Mouse (Mus musculus) gonadal fat pad, adult 2 months (tissue): ENCODE results near the gene Zmiz2. TPM values are rescaled to one million over a fixed set of nuclear protein-coding genes. Genes with fewer than 3 reads are reported as not detected.
"Not testable (repeated sequence)": the region's sequence is repeated elsewhere in the genome, so short reads cannot be mapped to it uniquely, and the experiment has no call there.

Experiments
- DNase-seq: peaks from one replicate; pipeline ENCODE4 v3.0.0-alpha.2; 2012; ENCODE audit warnings: low read depth
- polyA plus RNA-seq: library from polyadenylated mRNA; depleted of rRNA; stranded (reverse); fragments of >200 nt; gene quantifications from 2 replicates; pipeline ENCODE4 v1.2.3, GENCODE M21; 2012; rRNA removed

Gene Zmiz2
- polyA plus RNA-seq, 1 experiment, result 26.3 TPM

- DNase-seq, result not testable (repeated sequence)
Observed at GRCm38 (mm10) chr11:6419156-6419555, 30.3 kb downstream of the Zmiz2 start.

DNA sequence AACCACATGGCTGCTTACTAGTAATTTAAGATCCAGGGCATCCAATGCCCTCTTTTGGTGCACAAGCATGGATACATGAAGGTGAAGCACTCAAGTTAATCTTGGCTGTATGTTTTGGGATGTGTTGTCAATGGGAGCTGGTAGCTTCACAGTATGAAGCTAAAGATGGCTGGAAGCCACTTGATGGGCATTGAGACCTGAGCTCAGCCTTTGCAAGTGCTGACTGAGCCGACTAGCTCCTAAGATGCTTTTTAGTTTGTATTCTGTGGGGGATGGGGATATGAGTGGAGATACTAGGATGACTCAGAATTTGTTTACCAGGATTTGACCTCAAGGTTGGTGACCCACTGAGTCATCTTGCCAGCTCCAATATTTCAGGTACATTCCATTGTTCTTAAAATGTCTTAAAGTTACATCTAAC is 31.4 kb downstream of the Zmiz2 start:
- DNase-seq, result no peak

GRCm38 (mm10) chr11:6420722-6421350 is 32.0 kb downstream of the Zmiz2 start:
- no peak for DNase-seq

DNA sequence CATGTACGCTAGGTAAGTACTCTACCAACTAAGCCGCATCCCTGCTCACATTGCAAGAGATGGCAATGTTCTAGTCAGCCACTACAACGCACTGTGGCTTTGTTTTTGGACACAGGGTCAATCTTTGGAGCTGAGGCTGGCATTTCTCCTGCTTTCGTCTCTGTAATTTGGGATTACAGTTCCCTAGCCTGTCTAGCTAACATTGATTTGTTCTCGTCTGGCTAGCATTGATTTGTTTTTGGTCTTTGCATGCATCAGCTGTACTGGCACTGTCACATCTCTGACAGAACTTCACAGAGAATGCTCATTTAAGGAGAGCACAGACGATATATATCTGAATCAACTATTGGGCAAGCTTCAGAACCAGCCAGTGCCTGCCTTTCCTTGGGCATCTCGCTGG is 41.3 kb downstream of the Zmiz2 start:
- DNase-seq, result no peak

DNA sequence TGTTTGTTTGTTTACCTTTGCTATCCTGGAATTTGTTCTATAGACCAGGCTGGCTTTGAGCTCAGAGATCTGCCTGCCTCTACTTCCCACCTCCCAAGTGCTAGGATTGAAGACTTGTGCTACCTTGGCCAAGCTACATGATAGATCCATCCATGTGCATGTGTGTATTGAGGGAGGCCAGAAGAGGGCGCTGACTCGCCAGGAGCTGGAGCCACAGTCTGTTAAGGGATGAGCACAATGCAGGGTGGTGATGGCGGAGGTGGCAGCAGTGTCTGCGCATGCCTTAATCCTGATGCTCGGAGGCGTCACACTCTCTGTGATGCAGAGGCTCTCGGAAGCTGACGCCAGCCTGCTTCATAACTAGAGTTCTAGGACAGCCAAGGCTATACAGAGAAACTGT is 47.6 kb downstream of the Zmiz2 start:
- no peak for DNase-seq

- DNase-seq, result no peak
Observed at GRCm38 (mm10) chr11:6437667-6438066, 48.8 kb downstream of the Zmiz2 start.

- no peak for DNase-seq
Observed at GRCm38 (mm10) chr11:6440171-6440570, 51.3 kb downstream of the Zmiz2 start.

DNA sequence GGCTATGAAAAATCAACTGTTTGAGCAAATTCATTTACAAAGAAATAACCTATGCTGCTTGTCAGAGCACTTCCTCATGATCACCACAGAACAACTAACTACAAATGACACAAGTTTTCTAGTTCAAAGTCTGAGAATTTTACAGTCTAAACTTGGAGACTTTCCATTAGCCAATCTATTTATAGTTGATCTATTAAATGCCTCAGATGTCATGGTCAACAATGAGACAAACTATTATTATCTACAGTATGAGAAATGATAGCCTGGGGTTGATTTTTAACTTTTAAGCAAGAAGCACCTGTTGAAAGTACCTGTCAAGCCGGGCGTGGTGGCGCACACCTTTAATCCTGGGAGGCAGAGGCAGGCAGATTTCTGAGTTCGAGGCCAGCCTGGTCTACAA is 53.7 kb downstream of the Zmiz2 start:
- no peak for DNase-seq

DNA sequence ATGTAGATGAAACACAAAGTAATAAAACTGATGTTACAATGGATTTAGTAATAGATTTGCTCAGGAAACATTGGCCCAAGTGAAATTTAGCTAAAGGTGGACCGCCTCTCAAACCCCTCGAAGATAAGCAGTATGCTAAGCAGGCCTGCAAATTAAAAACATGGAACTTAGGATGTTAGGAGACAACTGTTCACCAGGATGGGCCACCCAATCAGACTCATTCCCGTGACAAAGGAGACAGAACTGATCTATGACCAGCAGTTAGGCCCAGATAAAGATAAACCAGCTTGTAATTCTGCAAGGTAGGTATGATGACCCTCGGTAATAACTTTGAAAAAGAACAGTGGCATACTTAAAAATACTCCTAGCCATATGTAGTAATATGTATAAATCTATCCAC is 54.2 kb downstream of the Zmiz2 start:
- no peak for DNase-seq

DNA sequence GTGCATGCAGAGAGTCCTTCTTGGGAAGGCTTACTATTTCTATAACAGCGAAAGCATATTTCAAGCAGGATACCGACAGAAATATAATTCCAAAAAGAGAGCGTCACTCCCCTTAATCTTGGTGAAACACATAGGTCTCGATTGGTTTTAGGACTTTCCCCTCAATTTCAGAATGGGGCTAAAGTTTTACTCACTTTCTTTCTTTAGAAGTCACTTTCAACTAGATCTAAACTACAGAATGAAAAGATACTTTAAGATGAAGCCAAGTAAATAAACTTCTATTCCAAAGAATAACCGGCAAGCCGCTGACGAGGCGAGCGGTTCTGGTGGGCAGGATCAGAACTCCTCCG is 54.8 kb downstream of the Zmiz2 start:
- DNase-seq, result no peak

DNA sequence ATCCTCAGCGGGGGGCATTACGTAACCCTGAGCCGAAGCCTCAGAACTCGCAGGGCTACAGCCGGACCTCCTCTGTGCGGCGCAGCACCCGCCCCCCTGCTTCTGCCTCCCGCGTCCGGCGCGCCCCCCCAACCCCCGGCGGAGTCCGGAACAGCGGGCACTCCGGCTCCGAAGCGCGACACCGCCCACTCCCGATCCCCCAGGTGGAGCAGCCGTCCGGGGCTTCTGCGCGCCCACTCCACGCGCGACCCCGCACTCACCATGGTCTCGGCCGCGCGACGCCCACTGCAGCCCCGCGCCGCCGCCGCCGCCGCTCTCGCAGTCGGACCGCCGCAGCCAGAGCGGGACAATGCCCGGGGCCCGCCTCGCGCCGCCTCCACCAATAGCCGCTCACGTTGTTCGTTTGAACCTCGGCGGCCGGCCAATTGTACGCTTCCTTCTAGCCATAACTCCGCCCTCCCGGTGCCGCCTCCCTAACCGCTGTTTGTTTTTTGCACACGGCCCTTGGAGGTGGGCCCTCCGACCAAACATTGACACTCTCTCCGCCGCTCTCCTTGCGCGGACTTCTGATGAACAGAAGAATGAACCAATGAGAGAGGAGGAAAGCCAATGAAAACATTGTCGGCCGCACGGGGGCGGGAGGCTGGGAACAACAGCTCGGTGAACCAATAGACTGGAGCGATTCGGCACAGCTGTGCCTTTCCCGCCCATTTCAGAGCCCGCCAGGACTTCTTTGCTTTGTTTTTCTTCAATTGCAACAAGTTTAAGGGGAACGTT is 55.4 kb downstream of the Zmiz2 start, which contains the start of gene H2afv:
Gene H2afv (minus strand): TSS at position 367 of the 777 bp plus-strand sequence.
- DNase-seq, result peak; percentile 95

DNA sequence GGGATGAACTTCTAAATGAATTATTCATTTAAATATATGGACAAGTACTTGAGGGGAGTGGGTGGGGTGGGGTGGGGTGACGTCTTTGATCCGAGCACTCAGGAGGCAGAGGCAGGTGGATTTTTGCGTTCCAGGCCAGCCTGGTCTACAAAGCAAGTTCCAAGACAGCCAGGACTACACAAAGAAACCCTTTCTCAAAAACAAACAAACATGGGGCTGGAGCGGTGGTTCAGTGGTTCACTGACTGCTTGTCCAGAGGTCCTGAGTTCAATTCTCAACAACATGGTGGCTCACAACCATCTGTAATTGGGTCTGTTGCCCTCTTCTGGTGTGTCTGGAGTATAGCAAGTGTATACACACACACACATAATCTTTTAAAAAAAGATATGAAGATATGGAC is 56.6 kb downstream of the Zmiz2 start:
- no peak for DNase-seq

GRCm38 (mm10) chr11:6445951-6446350 is 57.1 kb downstream of the Zmiz2 start:
- no peak for DNase-seq

DNA sequence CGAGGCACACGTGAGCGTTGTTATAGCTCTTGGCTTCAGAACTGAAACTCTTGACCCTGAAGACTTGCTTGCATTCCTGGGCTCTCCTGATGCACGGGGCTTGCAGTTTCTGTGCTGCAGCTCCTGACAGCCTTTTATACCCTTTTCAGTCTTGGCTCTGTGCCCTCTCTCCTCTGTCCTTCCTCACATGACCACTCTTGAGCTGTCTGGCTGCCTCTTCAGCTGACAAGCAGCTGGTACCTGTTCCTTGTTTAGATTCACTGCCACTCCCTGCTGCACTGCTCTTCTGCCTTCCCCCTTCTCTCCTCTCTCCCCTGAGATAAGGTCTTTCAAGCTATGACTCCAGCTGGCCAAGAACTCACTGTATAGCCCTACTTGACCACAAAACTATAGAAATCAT is 58.6 kb downstream of the Zmiz2 start:
- no peak for DNase-seq

DNA sequence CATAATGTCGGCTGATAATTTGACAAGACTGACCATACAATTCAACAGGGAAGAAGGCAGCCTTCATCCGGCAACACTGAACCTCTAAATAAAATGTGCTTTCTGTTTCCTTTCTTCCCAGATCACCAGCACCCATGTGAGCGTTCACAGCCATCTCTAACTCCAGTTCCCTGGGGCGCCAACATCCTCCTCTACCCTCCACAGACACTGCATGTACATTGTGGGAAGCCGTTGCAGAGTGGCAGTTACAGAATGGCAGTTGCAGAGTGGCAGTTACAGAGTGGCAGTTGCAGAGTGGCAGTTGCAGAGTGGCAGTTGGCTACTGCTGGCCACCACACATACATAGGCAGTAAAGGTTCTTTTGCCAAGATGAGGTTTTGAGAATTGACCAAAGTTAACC is 59.3 kb downstream of the Zmiz2 start:
- not testable (repeated sequence) for DNase-seq

Other genes starting within 250 kb of the Zmiz2 start
- gene A730071L15Rik, start 189.0 kb upstream of the Zmiz2 start, polyA plus RNA-seq, result 0.16 and 0.19 TPM in 2 replicates
- 43.6 and 52.5 TPM in 2 replicates for gene Nudcd3, start 188.7 kb upstream of the Zmiz2 start, polyA plus RNA-seq
- 2.0 and 3.0 TPM in 2 replicates for gene Npc1l1, start 158.9 kb upstream of the Zmiz2 start, polyA plus RNA-seq
- 41.9 and 47.6 TPM in 2 replicates for gene Ddx56, start 121.3 kb upstream of the Zmiz2 start, polyA plus RNA-seq
- 254 and 312 TPM in 2 replicates for gene Tmed4, start 114.2 kb upstream of the Zmiz2 start, polyA plus RNA-seq
- gene Ogdh, start 97.4 kb upstream of the Zmiz2 start, polyA plus RNA-seq, result 141 and 207 TPM in 2 replicates
- gene Ppia, start 26.4 kb downstream of the Zmiz2 start, polyA plus RNA-seq, result 875 and 1,261 TPM in 2 replicates
- gene H2afv, start 55.4 kb downstream of the Zmiz2 start, polyA plus RNA-seq, result 40.6 and 43.6 TPM in 2 replicates
- 8.3 and 12.2 TPM in 2 replicates for gene Purb, start 86.8 kb downstream of the Zmiz2 start, polyA plus RNA-seq
- 9.0 and 12.1 TPM in 2 replicates for gene Myo1g, start 131.9 kb downstream of the Zmiz2 start, polyA plus RNA-seq
- 82.3 and 84.2 TPM in 2 replicates for gene Ccm2, start 157.8 kb downstream of the Zmiz2 start, polyA plus RNA-seq
- gene Nacad, start 217.0 kb downstream of the Zmiz2 start, polyA plus RNA-seq, result 2.0 and 3.3 TPM in 2 replicates
- 49.1 and 65.2 TPM in 2 replicates for gene Tbrg4, start 237.0 kb downstream of the Zmiz2 start, polyA plus RNA-seq
- 0.29 and 0.78 TPM in 2 replicates for gene Wap, start 249.6 kb downstream of the Zmiz2 start, polyA plus RNA-seq